Mouse (Mus musculus): ENCODE results near the gene Akap7. TPM values are rescaled to one million over a fixed set of nuclear protein-coding genes. Genes with fewer than 3 reads are reported as not detected.

The Akap7 gene
- polyA plus RNA-seq, 1 experiment: 2.6 TPM

DNA sequence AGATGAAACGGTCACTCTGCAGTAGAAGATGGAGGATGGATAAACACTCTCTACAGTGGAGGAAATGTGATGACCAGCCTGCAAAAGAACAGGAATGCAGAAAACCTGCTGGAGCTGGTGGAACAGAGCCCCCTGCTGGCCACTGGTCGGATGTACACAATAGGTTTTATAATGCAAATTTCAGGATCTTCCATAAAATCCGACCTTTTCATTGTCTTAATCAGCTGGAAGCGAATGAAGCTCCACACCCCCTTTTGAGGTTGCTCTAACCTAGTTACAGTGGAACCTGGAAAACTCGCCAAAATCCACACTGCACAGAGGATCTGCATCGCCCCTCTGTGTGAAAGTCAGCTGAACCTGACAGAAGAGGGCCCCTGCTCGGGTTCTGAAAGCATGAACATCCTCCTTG lies 88.4 kb downstream of the Akap7 start:
- no peaks in the 10 kb centered on the region for H3K4me1 ChIP-seq (ENCODE audit: control insufficient read depth)
- TF ChIP-seq GATA1 (IDR thresholded peaks at IDR 0.05; ENCODE audit: low read length): no peak
- TF ChIP-seq TAL1 (IDR thresholded peaks at IDR 0.05; ENCODE audit: low read length): no peak

GRCm38 (mm10) chr10:25218746-25219145 lies 88.9 kb downstream of the Akap7 start:
- TF ChIP-seq TAL1 (IDR thresholded peaks at IDR 0.05; ENCODE audit: low read length): no peak
- no peak for TF ChIP-seq GATA1 (IDR thresholded peaks at IDR 0.05; ENCODE audit: low read length)

More for the DNA sequence above, 88.4 kb downstream of the Akap7 start:
- Histone ChIP-seq H3K4me3 (replicated peaks) (no peak overlapping the region), H3K36me3 (ENCODE audit: control insufficient read depth) (peaks cover 57% of the 10 kb centered on the region), H3K9me3 (ENCODE audit: control insufficient read depth, low read length) (no peaks in the 10 kb centered on the region), H3K27me3 (ENCODE audit: control insufficient read depth) (no peaks in the 10 kb centered on the region)

GRCm38 (mm10) chr10:25215977-25216376 lies 91.7 kb downstream of the Akap7 start:
- Histone ChIP-seq H3K4me1 (ENCODE audit: control insufficient read depth) (no peaks in the 10 kb centered on the region), H3K36me3 (ENCODE audit: control insufficient read depth) (peaks cover 62% of the 10 kb centered on the region), H3K9me3 (ENCODE audit: control insufficient read depth, low read length) (no peaks in the 10 kb centered on the region), H3K27me3 (ENCODE audit: control insufficient read depth) (no peaks in the 10 kb centered on the region), H3K4me3 (replicated peaks) (no peak overlapping the region)
- TF ChIP-seq TAL1 (IDR thresholded peaks at IDR 0.05; ENCODE audit: low read length) (no peak), GATA1 (IDR thresholded peaks at IDR 0.05; ENCODE audit: low read length) (no peak)

More at GRCm38 (mm10) chr10:25218746-25219145, 88.9 kb downstream of the Akap7 start:
- no peak overlapping the region for H3K4me3 ChIP-seq (replicated peaks)
- H3K36me3 ChIP-seq (ENCODE audit: control insufficient read depth): peaks cover 57% of the 10 kb centered on the region
- H3K9me3 ChIP-seq (ENCODE audit: control insufficient read depth, low read length): no peaks in the 10 kb centered on the region
- H3K27me3 ChIP-seq (ENCODE audit: control insufficient read depth): no peaks in the 10 kb centered on the region
- no peaks in the 10 kb centered on the region for H3K4me1 ChIP-seq (ENCODE audit: control insufficient read depth)

DNA sequence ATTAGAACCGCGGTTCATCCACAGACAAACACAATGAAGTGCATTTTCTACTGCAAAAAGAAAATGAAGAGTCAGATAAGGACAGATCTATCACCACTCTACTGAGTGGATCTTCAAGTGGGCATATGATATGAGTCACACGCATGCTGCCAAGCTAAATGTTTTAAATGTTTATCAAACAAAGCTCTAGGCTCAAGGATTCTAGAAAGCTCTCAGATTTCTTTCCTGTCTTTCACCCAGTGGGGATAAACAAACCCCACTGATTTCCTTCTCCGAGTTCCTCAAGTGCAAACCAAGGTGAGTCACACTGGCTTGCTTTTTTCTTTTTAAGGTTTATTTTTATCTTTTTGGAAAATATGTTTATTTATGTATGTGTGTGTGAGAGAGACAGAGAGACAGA lies 94.0 kb downstream of the Akap7 start:
- Histone ChIP-seq H3K4me3 (replicated peaks) (no peak overlapping the region), H3K4me1 (ENCODE audit: control insufficient read depth) (no peaks in the 10 kb centered on the region), H3K36me3 (ENCODE audit: control insufficient read depth) (peaks cover 39% of the 10 kb centered on the region), H3K27me3 (ENCODE audit: control insufficient read depth) (no peaks in the 10 kb centered on the region), H3K9me3 (ENCODE audit: control insufficient read depth, low read length) (no peaks in the 10 kb centered on the region)
- TF ChIP-seq TAL1 (IDR thresholded peaks at IDR 0.05; ENCODE audit: low read length) (no peak), GATA1 (IDR thresholded peaks at IDR 0.05; ENCODE audit: low read length) (no peak)

GRCm38 (mm10) chr10:25208619-25209018 lies 99.1 kb downstream of the Akap7 start:
- H3K4me3 ChIP-seq (replicated peaks): no peak overlapping the region
- H3K27me3 ChIP-seq (ENCODE audit: control insufficient read depth): no peaks in the 10 kb centered on the region
- H3K4me1 ChIP-seq (ENCODE audit: control insufficient read depth): no peaks in the 10 kb centered on the region
- TF ChIP-seq TAL1 (IDR thresholded peaks at IDR 0.05; ENCODE audit: low read length) (no peak), GATA1 (IDR thresholded peaks at IDR 0.05; ENCODE audit: low read length) (no peak)
- peaks cover 7% of the 10 kb centered on the region for H3K36me3 ChIP-seq (ENCODE audit: control insufficient read depth)
- H3K9me3 ChIP-seq (ENCODE audit: control insufficient read depth, low read length): no peaks in the 10 kb centered on the region

DNA sequence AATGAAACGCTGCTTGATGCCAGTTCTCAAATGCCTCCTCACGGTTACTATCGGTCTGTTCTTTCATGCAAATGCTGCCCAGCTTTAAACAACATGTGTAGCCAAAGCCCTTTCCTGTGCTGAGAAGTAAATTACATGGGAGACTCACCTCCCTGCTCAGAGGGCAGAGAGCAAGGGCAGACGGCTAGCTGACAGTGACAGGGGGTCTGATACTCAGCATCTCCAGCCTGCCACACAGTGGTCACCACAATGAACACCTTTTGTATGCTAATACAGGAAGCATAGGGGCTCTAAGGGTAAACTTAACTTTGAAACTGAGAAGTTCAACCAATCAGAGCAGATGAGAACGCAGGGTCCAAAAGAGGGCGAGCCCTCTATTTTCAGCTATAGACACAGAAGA lies 99.8 kb downstream of the Akap7 start:
- no peaks in the 10 kb centered on the region for H3K27me3 ChIP-seq (ENCODE audit: control insufficient read depth)
- H3K4me1 ChIP-seq (ENCODE audit: control insufficient read depth): no peaks in the 10 kb centered on the region
- peaks cover 7% of the 10 kb centered on the region for H3K36me3 ChIP-seq (ENCODE audit: control insufficient read depth)
- no peaks in the 10 kb centered on the region for H3K9me3 ChIP-seq (ENCODE audit: control insufficient read depth, low read length)
- no peak for TF ChIP-seq GATA1 (IDR thresholded peaks at IDR 0.05; ENCODE audit: low read length)
- TF ChIP-seq TAL1 (IDR thresholded peaks at IDR 0.05; ENCODE audit: low read length): no peak
- no peak overlapping the region for H3K4me3 ChIP-seq (replicated peaks)

DNA sequence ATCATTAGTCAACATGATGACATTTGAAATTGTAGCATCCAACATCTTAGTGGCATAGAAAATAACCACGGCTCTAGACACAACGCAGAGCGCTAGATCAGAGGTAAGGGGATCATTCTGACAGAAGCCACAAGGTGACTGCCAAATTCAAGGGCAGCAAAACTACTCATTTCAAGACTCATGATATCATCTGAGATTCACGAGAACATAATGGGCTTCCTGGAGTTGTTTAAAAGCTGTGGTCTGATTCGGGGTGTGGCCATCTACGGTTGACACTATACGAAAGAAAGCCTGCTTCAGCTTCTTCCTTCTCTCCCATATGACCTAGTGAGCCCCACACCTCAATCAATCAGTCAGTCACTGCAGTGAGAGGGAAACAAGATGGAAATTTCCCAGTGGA lies 107.0 kb downstream of the Akap7 start:
- Histone ChIP-seq H3K27me3 (ENCODE audit: control insufficient read depth) (peaks cover 19% of the 10 kb centered on the region), H3K4me1 (ENCODE audit: control insufficient read depth) (no peaks in the 10 kb centered on the region), H3K36me3 (ENCODE audit: control insufficient read depth) (no peaks in the 10 kb centered on the region), H3K4me3 (replicated peaks) (no peak overlapping the region), H3K9me3 (ENCODE audit: control insufficient read depth, low read length) (no peaks in the 10 kb centered on the region)
- TF ChIP-seq TAL1 (IDR thresholded peaks at IDR 0.05; ENCODE audit: low read length) (no peak), GATA1 (IDR thresholded peaks at IDR 0.05; ENCODE audit: low read length) (no peak)

- no peak overlapping the region for H3K4me3 ChIP-seq (replicated peaks)
Measured at GRCm38 (mm10) chr10:25199510-25200353, 107.9 kb downstream of the Akap7 start.

DNA sequence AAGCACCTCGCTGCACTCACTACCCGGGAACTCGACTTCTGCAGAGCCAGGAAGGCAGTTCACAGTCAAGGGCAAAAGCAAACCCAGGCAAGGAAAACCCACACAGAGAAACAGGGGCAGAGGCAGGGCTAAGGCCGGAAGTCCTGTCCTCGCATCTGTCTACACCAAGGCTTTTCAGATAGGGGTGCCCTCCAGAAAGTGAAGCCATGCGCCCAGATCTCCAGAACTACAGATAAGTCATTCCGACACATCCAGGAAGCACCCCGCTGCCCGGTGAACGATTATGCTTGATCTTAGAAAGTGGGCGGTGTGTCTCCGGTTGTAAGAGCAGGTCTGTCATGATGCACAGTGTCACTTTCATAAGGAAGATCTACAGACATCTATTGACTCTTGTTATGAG lies 109.1 kb downstream of the Akap7 start:
- TF ChIP-seq GATA1 (IDR thresholded peaks at IDR 0.05; ENCODE audit: low read length) (no peak), TAL1 (IDR thresholded peaks at IDR 0.05; ENCODE audit: low read length) (no peak)
- H3K36me3 ChIP-seq (ENCODE audit: control insufficient read depth): no peaks in the 10 kb centered on the region
- H3K9me3 ChIP-seq (ENCODE audit: control insufficient read depth, low read length): no peaks in the 10 kb centered on the region
- H3K4me3 ChIP-seq (replicated peaks): no peak overlapping the region
- no peaks in the 10 kb centered on the region for H3K4me1 ChIP-seq (ENCODE audit: control insufficient read depth)
- peaks cover 19% of the 10 kb centered on the region for H3K27me3 ChIP-seq (ENCODE audit: control insufficient read depth)

More at GRCm38 (mm10) chr10:25199510-25200353, 107.9 kb downstream of the Akap7 start:
- no peaks in the 10 kb centered on the region for H3K9me3 ChIP-seq (ENCODE audit: control insufficient read depth, low read length)
- no peak for TF ChIP-seq TAL1 (IDR thresholded peaks at IDR 0.05; ENCODE audit: low read length)
- TF ChIP-seq GATA1 (IDR thresholded peaks at IDR 0.05; ENCODE audit: low read length): no peak
- no peaks in the 10 kb centered on the region for H3K4me1 ChIP-seq (ENCODE audit: control insufficient read depth)
- H3K36me3 ChIP-seq (ENCODE audit: control insufficient read depth): no peaks in the 10 kb centered on the region
- peaks cover 19% of the 10 kb centered on the region for H3K27me3 ChIP-seq (ENCODE audit: control insufficient read depth)

Data from erythroblast, embryonic 14.5 days (primary cell).